Mouse (Mus musculus): ENCODE data around the gene Cd9. TPM values are rescaled to one million over a fixed set of nuclear protein-coding genes. Genes with fewer than 3 reads are reported as not detected.

Gene Cd9
- total and polyA plus RNA-seq, 3 experiments, result 12.1 to 27.5 (median 21.6) TPM

DNA sequence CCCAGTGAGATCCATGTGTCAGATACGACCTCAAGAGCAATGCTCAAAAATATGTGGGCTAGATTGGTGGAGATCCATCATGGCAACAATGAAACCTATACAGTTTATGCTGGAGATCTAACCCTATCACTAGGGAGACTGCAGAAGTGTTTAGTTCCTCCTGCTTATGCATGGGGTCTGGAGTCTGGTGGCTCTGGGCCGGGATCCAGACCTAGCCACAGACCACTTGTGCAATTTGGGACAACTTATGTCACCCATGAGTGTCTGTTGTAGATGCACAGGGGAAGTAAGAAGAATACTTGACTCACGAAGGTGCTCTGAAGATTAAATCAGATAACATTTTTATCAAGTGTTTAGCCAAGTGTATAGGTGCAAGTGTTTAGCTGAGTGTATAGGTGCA lies 15.2 kb upstream of the Cd9 start:
- Histone ChIP-seq H3K9ac (ENCODE audit: insufficient read depth, low read depth) (no peak overlapping the region), H3K27me3 (replicated peaks) (no peaks in the 10 kb centered on the region), H3K4me3 (replicated peaks in 1 of 3; ENCODE audit: low read depth in 2 of 3, low read length in 2 of 3, poor library complexity in 1 of 3) (no peak overlapping the region), H3K4me1 (ENCODE audit: control insufficient read depth in 1 of 2, insufficient read depth in 2 of 2) (peaks cover 7 to 30% of the 10 kb centered on the region in 2 experiments), H3K9me3 (replicated peaks; ENCODE audit: low read length) (no peaks in the 10 kb centered on the region), H3K27ac (ENCODE audit: insufficient read depth, low read depth) (no peak overlapping the region), H3K36me3 (replicated peaks in 1 of 2; ENCODE audit: control insufficient read depth in 1 of 2, insufficient read depth in 1 of 2, low read length in 1 of 2) (no peaks in the 10 kb centered on the region), H3K4me2 (ENCODE audit: insufficient read depth, low read depth, poor library complexity, severe bottlenecking) (no peak overlapping the region), H3K79me2 (replicated peaks; ENCODE audit: control insufficient read depth, extremely low read depth, insufficient read depth, poor library complexity, severe bottlenecking) (no peaks in the 10 kb centered on the region)
- no peak for TF ChIP-seq EP300 (IDR thresholded peaks at IDR 0.05; ENCODE audit: low read length)
- no peak for TF ChIP-seq USF1 (IDR thresholded peaks at IDR 0.05; ENCODE audit: low read depth, low read length)
- TF ChIP-seq GABPA (IDR thresholded peaks at IDR 0.05; ENCODE audit: insufficient replicate concordance, low read depth, low read length), result no peak
- TF ChIP-seq ETS1 (conservative IDR thresholded peaks at IDR 0.05; ENCODE audit: low read depth, low read length), result no peak
- TF ChIP-seq MEF2A (IDR thresholded peaks at IDR 0.05; ENCODE audit: borderline replicate concordance, low read depth, low read length), result no peak
- no peak for TF ChIP-seq TCF12 (IDR thresholded peaks at IDR 0.05; ENCODE audit: low read depth, low read length)
- TF ChIP-seq CHD1 (IDR thresholded peaks at IDR 0.05; ENCODE audit: low read depth, low read length), result no peak
- no peak for TF ChIP-seq KAT2A (IDR thresholded peaks at IDR 0.05; ENCODE audit: insufficient replicate concordance, low read length)
- TF ChIP-seq ZC3H11A (IDR thresholded peaks at IDR 0.05; ENCODE audit: low read depth, low read length), result no peak
- no peak for TF ChIP-seq MAFK (IDR thresholded peaks at IDR 0.05; ENCODE audit: insufficient replicate concordance, low read length)
- DNase-seq (ENCODE audit: extremely low read depth), result no peak
- in situ Hi-C loops (cut with MboI; ENCODE audit: low pct_ligation_motif_present, low pct_unique_long_range_greater_than_20kb, low sequenced_read_pairs), result no loop called here
- dilution Hi-C loops (cut with MboI; ENCODE audit: extremely low pct_ligation_motif_present, extremely low pct_unique_long_range_greater_than_20kb, low sequenced_read_pairs), result no loop called here

DNA sequence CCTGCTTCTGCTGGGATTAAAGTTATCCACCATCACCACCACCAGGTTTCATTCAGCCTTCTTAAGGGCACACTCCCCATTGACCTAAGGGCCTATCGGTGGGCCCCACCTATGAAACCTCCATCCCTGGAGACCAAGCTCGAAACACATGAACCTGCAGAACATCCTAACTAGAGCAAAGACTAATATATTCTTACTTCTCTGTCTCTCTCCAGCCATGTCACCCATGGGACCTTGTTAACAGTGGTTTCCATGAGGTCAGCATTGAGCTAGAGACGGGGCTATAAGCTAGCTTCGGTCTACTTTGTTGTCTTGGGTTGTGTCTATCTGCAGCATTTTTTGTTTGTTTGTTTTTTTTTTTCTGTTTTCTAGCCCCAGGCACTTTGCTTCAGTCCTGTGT lies 11.8 kb upstream of the Cd9 start:
- in situ Hi-C loops (cut with MboI; ENCODE audit: low pct_ligation_motif_present, low pct_unique_long_range_greater_than_20kb, low sequenced_read_pairs), result no loop called here
- H3K9me3 ChIP-seq (replicated peaks; ENCODE audit: low read length), result no peaks in the 10 kb centered on the region

More for the DNA sequence above, 11.8 kb upstream of the Cd9 start:
- peaks cover 1% of the 10 kb centered on the region for H3K27me3 ChIP-seq (replicated peaks)
- TF ChIP-seq MAFK (IDR thresholded peaks at IDR 0.05; ENCODE audit: insufficient replicate concordance, low read length), result 0 out of 2 replicates have a peak, but pooled peaks have one; percentile 40
- no peak for TF ChIP-seq SIN3A (IDR thresholded peaks at IDR 0.05; ENCODE audit: low read length)
- no peak for TF ChIP-seq SMC3 (IDR thresholded peaks at IDR 0.05; ENCODE audit: low read depth, low read length)
- TF ChIP-seq JUN (IDR thresholded peaks at IDR 0.05; ENCODE audit: insufficient read depth, low read depth, low read length), result no peak
- TF ChIP-seq ZNF384 (IDR thresholded peaks at IDR 0.05; ENCODE audit: low read depth, low read length), result no peak
- no peak for TF ChIP-seq MAZ (IDR thresholded peaks at IDR 0.05; ENCODE audit: low read depth, low read length)
- no peak for TF ChIP-seq RAD21 (IDR thresholded peaks at IDR 0.05; ENCODE audit: low read depth, low read length)
- TF ChIP-seq KAT2A (IDR thresholded peaks at IDR 0.05; ENCODE audit: insufficient replicate concordance, low read length), result 0 out of 2 replicates have a peak, but pooled peaks have one; percentile 33
- TF ChIP-seq MEF2A (IDR thresholded peaks at IDR 0.05; ENCODE audit: borderline replicate concordance, low read depth, low read length), result no peak
- TF ChIP-seq MXI1 (IDR thresholded peaks at IDR 0.05; ENCODE audit: low read depth, low read length), result no peak
- TF ChIP-seq JUND (conservative IDR thresholded peaks at IDR 0.05; ENCODE audit: low read depth, low read length), result peak; percentile 44; the same call in 1 of the 2 replicates
- TF ChIP-seq EP300 (IDR thresholded peaks at IDR 0.05; ENCODE audit: low read length), result peak; percentile 57; the same call in 1 of the 2 replicates
- no peak for TF ChIP-seq CHD1 (IDR thresholded peaks at IDR 0.05; ENCODE audit: low read depth, low read length)
- no peak for TF ChIP-seq TCF12 (IDR thresholded peaks at IDR 0.05; ENCODE audit: low read depth, low read length)
- no peak overlapping the region for H3K27ac ChIP-seq (ENCODE audit: insufficient read depth, low read depth)
- no peaks in the 10 kb centered on the region for H3K36me3 ChIP-seq (replicated peaks in 1 of 2; ENCODE audit: control insufficient read depth in 1 of 2, insufficient read depth in 1 of 2, low read length in 1 of 2)
- peaks cover 9 to 34% of the 10 kb centered on the region in 2 experiments for H3K4me1 ChIP-seq (ENCODE audit: control insufficient read depth in 1 of 2, insufficient read depth in 2 of 2)
- no peak overlapping the region for H3K4me3 ChIP-seq (replicated peaks in 1 of 3; ENCODE audit: low read depth in 2 of 3, low read length in 2 of 3, poor library complexity in 1 of 3)
- no peaks in the 10 kb centered on the region for H3K79me2 ChIP-seq (replicated peaks; ENCODE audit: control insufficient read depth, extremely low read depth, insufficient read depth, poor library complexity, severe bottlenecking)
- no peak overlapping the region for H3K4me2 ChIP-seq (ENCODE audit: insufficient read depth, low read depth, poor library complexity, severe bottlenecking)
- DNase-seq (ENCODE audit: extremely low read depth), result peak; percentile 63
- dilution Hi-C loops (cut with MboI; ENCODE audit: extremely low pct_ligation_motif_present, extremely low pct_unique_long_range_greater_than_20kb, low sequenced_read_pairs), result no loop called here
- no peak overlapping the region for H3K9ac ChIP-seq (ENCODE audit: insufficient read depth, low read depth)

All from CH12.LX (cell line).